Mouse (Mus musculus) lung, postnatal 0 days (tissue): ENCODE data around the gene Agt. TPM values are rescaled to one million over a fixed set of nuclear protein-coding genes. Genes with fewer than 3 reads are reported as not detected.

Experiments
- ATAC-seq: fragments of 200-750 bp; cut with Nextera tagmentation; 2 replicates; pipeline ENCODE4 v1.8.0; 2017; ENCODE audit warnings: moderate library complexity
- DNase-seq: peaks from one replicate; pipeline ENCODE4 v3.0.0-alpha.2; 2016; ENCODE audit warnings: low spot score
- H3K27ac ChIP-seq: fragments of 300-500 bp; sonication (generic); 2 replicates; pipeline ENCODE4 v1.5.1; 2014; ENCODE audit warnings: antibody characterized with exemption, mild to moderate bottlenecking, low read length, mixed read lengths
- H3K27me3 ChIP-seq: fragments of 300-500 bp; sonication (generic); replicated peaks from 2 replicates; pipeline ENCODE4 v1.6.1; 2014; ENCODE audit warnings: low read length, mixed read lengths; ENCODE audit not compliant: insufficient read depth
- H3K36me3 ChIP-seq: fragments of 300-500 bp; sonication (generic); 2 replicates; pipeline ENCODE4 v1.6.1; 2014; ENCODE audit warnings: low read length, mixed read lengths; ENCODE audit not compliant: insufficient read depth
- H3K4me1 ChIP-seq: fragments of 300-500 bp; sonication (generic); 2 replicates; pipeline ENCODE4 v1.6.1; 2014; ENCODE audit warnings: antibody characterized with exemption, low read depth, low read length, mixed read lengths; ENCODE audit not compliant: insufficient read depth
- H3K4me2 ChIP-seq: fragments of 300-500 bp; sonication (generic); replicated peaks from 2 replicates; pipeline ENCODE4 v1.6.1; 2014; ENCODE audit warnings: low read depth, mild to moderate bottlenecking, low read length, moderate library complexity, mixed read lengths
- H3K4me3 ChIP-seq: fragments of 300-500 bp; sonication (generic); 2 replicates; pipeline ENCODE4 v1.5.1; 2014; ENCODE audit warnings: low read depth, low read length
- H3K9ac ChIP-seq: fragments of 300-500 bp; sonication (generic); replicated peaks from 2 replicates; pipeline ENCODE4 v1.6.1; 2014; ENCODE audit warnings: low read depth, mild to moderate bottlenecking
- H3K9me3 ChIP-seq: fragments of 300-500 bp; sonication (generic); 2 replicates; pipeline ENCODE4 v1.6.1; 2016; ENCODE audit warnings: low read length, mixed read lengths
- CTCF ChIP-seq: IDR thresholded peaks from 2 replicates; pipeline ENCODE4 v1.5.1; 2016; ENCODE audit warnings: antibody characterized with exemption, mild to moderate bottlenecking
- EP300 ChIP-seq: IDR thresholded peaks from 2 replicates; pipeline ENCODE4 v1.6.1; 2016; ENCODE audit warnings: antibody characterized with exemption, mild to moderate bottlenecking, control low read depth
- WGBS: fragments of 180-500 bp; shearing (Covaris S2); extraction: QIAGEN DNeasy Blood & Tissue Kit; methylation state at CpG from one replicate; pipeline ENCODE4 v1.1.7; 2014; 5-methylcytosine and 5-hydroxymethylcytosine counted together
- polyA plus RNA-seq: library from polyadenylated mRNA; unstranded; fragments of >200 nt; fragmentation: Nextera tagmentation; extraction: Ambion mirVana; gene quantifications from 2 replicates; pipeline ENCODE4 v1.2.1, GENCODE M21; 2015

The Agt gene
- polyA plus RNA-seq, 1 experiment from 2014 or later = 133 TPM

DNA sequence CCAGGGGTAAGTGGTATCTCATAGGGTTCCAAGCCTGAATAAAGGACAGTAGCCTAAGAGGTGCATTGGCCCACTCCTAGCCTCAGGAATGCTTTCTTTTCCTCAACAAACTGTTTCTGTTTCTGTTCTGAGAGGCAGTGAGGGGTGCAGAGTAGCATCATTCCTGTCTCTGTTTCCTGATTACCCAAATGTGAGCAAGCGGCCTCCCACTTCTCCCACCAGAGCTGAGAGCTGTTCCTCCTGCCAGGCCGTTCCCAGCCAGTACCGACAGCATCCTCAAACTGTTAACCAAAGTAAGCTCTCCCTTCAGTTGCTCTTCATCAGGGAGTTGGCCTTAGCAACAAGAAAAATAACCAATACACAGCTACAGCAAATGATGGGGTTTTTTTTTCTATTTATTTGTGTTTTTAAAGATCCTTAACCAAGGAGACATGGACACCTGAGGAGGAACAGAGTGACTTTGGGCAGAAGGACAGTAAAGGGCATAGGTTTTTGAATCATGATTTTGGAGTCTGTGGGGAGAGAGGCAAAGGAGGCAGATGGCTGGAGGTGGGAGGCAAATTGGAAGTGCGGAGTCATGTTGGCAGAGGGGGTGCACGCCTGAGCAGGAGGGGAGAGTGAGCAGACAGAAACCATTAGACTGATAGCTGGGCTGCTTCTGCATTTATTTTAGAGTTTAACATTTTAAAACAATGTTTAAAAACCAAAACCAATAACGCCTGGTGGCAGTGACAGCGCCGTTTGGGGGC lies 61.8 kb downstream of the Agt start:
- ATAC-seq = no peak
- H3K4me1 ChIP-seq = no peaks in the 10 kb centered on the region

More for the DNA sequence above, 61.8 kb downstream of the Agt start:
- Histone ChIP-seq H3K4me2 (no peak overlapping the region), H3K4me3 (no peak overlapping the region), H3K27ac (no peak overlapping the region), H3K27me3 (no peaks in the 10 kb centered on the region), H3K9ac (no peak overlapping the region), H3K36me3 (no peaks in the 10 kb centered on the region), H3K9me3 (no peaks in the 10 kb centered on the region; the same call in 1 of the 2 replicates)
- DNase-seq = no peak
- TF ChIP-seq CTCF (no peak), EP300 (no peak)
- 66% methylated on average over 8 of the region's 8 CpGs for WGBS

Other genes starting within 250 kb of the Agt start
- gene Pgbd5, start 130.0 kb downstream of the Agt start, polyA plus RNA-seq = 5.0 and 5.6 TPM in 2 replicates
- gene Cog2, start 48.9 kb downstream of the Agt start, polyA plus RNA-seq = 23.5 and 24.5 TPM in 2 replicates
- gene Capn9, start 6.4 kb upstream of the Agt start, polyA plus RNA-seq = 0.11 and 0.16 TPM in 2 replicates
- gene 2310022B05Rik, start 93.7 kb upstream of the Agt start, polyA plus RNA-seq = 25.2 and 26.0 TPM in 2 replicates
- gene Ttc13, start 152.3 kb upstream of the Agt start, polyA plus RNA-seq = 24.0 and 30.7 TPM in 2 replicates
- 14.6 and 15.0 TPM in 2 replicates for gene Arv1, start 152.4 kb upstream of the Agt start, polyA plus RNA-seq
- gene Fam89a, start 182.1 kb upstream of the Agt start, polyA plus RNA-seq = 3.0 and 3.9 TPM in 2 replicates
- gene Trim67, start 223.4 kb upstream of the Agt start, polyA plus RNA-seq = 1.5 and 1.7 TPM in 2 replicates